Mouse (Mus musculus) ES-E14 (cell line): ENCODE results near the gene F12.

ENCODE experiments used
- CHD2 ChIP-seq: IDR thresholded peaks from 2 replicates; pipeline ENCODE4 v1.6.1; 2014; ENCODE audit warnings: mild to moderate bottlenecking, low read depth, low read length, inconsistent platforms
- HCFC1 ChIP-seq: IDR thresholded peaks from 2 replicates; pipeline ENCODE4 v1.6.1; 2012; ENCODE audit warnings: low read length, inconsistent platforms, borderline replicate concordance; ENCODE audit not compliant: insufficient read depth
- MAFK ChIP-seq: IDR thresholded peaks from 2 replicates; pipeline ENCODE4 v1.6.1; 2014; ENCODE audit warnings: mild to moderate bottlenecking, low read depth, low read length, inconsistent platforms; ENCODE audit not compliant: insufficient read depth
- ZC3H11A ChIP-seq: IDR thresholded peaks from 2 replicates; pipeline ENCODE4 v1.6.1; 2012; ENCODE audit warnings: low read depth, mild to moderate bottlenecking, inconsistent platforms, low read length, borderline replicate concordance
- ZNF384 ChIP-seq: IDR thresholded peaks from 2 replicates; pipeline ENCODE4 v1.6.1; 2012; ENCODE audit warnings: low read depth, low read length, inconsistent platforms

GRCm38 (mm10) chr13:55412643-55413307 is 13.8 kb downstream of the F12 start:
- TF ChIP-seq ZC3H11A (no peak), HCFC1 (no peak), ZNF384 (no peak), CHD2 (no peak), MAFK (no peak)
